Comparison of ENCODE assay signal across 32 mouse cellular contexts in the genomic region with DNA sequence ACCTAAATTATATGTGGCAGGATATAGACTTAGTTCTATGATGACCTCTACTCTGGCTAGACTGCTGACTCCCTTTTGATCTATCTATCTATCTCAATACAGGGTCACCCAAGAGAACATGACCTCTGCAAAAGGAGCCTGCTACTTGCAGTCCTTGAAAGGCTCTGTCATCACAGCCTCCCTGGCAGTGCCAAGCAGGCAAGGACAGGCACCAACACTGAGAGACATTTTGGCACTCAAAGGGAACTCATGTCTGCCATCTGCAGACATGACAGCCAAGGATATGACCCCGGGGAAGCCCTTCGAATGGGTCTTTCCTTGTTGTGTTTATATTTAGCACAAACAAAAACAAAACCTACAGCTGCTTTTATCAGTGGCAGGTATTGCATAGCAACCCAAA. TPM values are rescaled to one million over a fixed set of nuclear protein-coding genes. Genes with fewer than 3 reads are reported as not detected.
DNase-seq lines count a peak whose midpoint lies in the region; ATAC-seq lines count a peak whose summit lies in the region.
"Had no signal": no experiment of that assay in that cellular context is flagged by ENCODE, and none has a peak within 500 bp of the region (broad histone marks: within the 10 kb centered on the region; RNA-seq: fewer than 3 reads in every experiment).

No protein-coding gene starts in this region.

- no peak overlapping the region for H3K9ac ChIP-seq in heart, embryonic 11.5 days (ENCODE audit: low read depth, low read length)
- H3K9ac ChIP-seq: embryonic facial prominence, embryonic 15.5 days; forebrain, embryonic 12.5 days; forebrain, postnatal 0 days; hindbrain, embryonic 14.5 days; limb, embryonic 15.5 days; liver, embryonic 15.5 days; lung, embryonic 14.5 days; midbrain, embryonic 12.5 days; neural tube, embryonic 12.5 days had no signal

- no peaks in the 10 kb centered on the region for H3K9me3 ChIP-seq in heart, embryonic 11.5 days (replicated peaks; ENCODE audit: control insufficient read depth, low read length)
- H3K9me3 ChIP-seq: embryonic facial prominence, embryonic 10.5 days; embryonic facial prominence, embryonic 15.5 days; forebrain, embryonic 12.5 days; limb, embryonic 10.5 days; limb, embryonic 15.5 days; liver, embryonic 15.5 days; midbrain, embryonic 12.5 days; neural tube, embryonic 12.5 days had no signal

- H3K4me1 ChIP-seq in heart, embryonic 11.5 days (ENCODE audit: control insufficient read depth, insufficient read depth, low read length): peaks cover 25% of the 10 kb centered on the region
- H3K4me1 ChIP-seq: forebrain, embryonic 12.5 days; limb, embryonic 15.5 days; liver, embryonic 15.5 days; midbrain, embryonic 12.5 days; neural tube, embryonic 12.5 days had no signal

- H3K27me3 ChIP-seq in heart, embryonic 11.5 days (ENCODE audit: control insufficient read depth, insufficient read depth, low read length): no peaks in the 10 kb centered on the region
- H3K27me3 ChIP-seq: embryonic facial prominence, embryonic 15.5 days; forebrain, embryonic 12.5 days; limb, embryonic 15.5 days; liver, embryonic 15.5 days; midbrain, embryonic 12.5 days; neural tube, embryonic 12.5 days had no signal

- no peaks in the 10 kb centered on the region for H3K36me3 ChIP-seq in heart, embryonic 11.5 days (ENCODE audit: control insufficient read depth, insufficient read depth, low read length)
- H3K36me3 ChIP-seq: embryonic facial prominence, embryonic 10.5 days; embryonic facial prominence, embryonic 15.5 days; forebrain, embryonic 12.5 days; limb, embryonic 10.5 days; limb, embryonic 15.5 days; liver, embryonic 15.5 days; midbrain, embryonic 12.5 days; neural tube, embryonic 12.5 days had no signal

- 68% methylated on average over 2 of the region's 2 CpGs for WGBS in heart, embryonic 11.5 days (ENCODE audit: insufficient replicate concordance)

- ATAC-seq in heart, embryonic 11.5 days (replicated peaks; ENCODE audit: insufficient number of reproducible peaks, low FRiP score, low TSS enrichment): no peak
- ATAC-seq: CD4-positive, CD25-positive, alpha-beta regulatory T cell, adult 4 months; forebrain, postnatal 0 days; intestine, postnatal 0 days had no signal

- peak; percentile 27 to 39 for DNase-seq in cerebellum, postnatal 14 days
- no peak for DNase-seq in cerebellum, adult 9-10 months
- DNase-seq in heart, adult 9 months (ENCODE audit: low spot score in 2 of 2): peak; percentile 69 to 70
- peak; percentile 23 for DNase-seq in adrenal gland, postnatal 25 days
- DNase-seq in heart, postnatal 4 days: peak; percentile 27
- DNase-seq in right cerebral cortex, postnatal 10 days (ENCODE audit: low spot score in 2 of 2): no peak
- DNase-seq: cerebellum, adult 11 months; cerebellum, adult 9-11 months; forebrain, postnatal 0 days; kidney, postnatal 14 days; layer of hippocampus, adult 9-11 months; lung, embryonic 14.5 days; right cerebral cortex, adult 18-20 months; right cerebral cortex, postnatal 4 days; thymus, adult 18-20 months; thymus, postnatal 36 days had no signal

- no peak overlapping the region for H3K4me3 ChIP-seq in heart, embryonic 11.5 days (ENCODE audit: low read depth, low read length)
- H3K4me3 ChIP-seq: embryonic facial prominence, embryonic 10.5 days; embryonic facial prominence, embryonic 15.5 days; forebrain, embryonic 12.5 days; limb, embryonic 10.5 days; limb, embryonic 15.5 days; liver, embryonic 15.5 days; megakaryocyte, embryonic 14.5 days; midbrain, embryonic 12.5 days; myocyte; neural tube, embryonic 12.5 days had no signal

- H3K4me2 ChIP-seq in heart, embryonic 11.5 days: no peak overlapping the region
- H3K4me2 ChIP-seq: embryonic facial prominence, embryonic 15.5 days; forebrain, embryonic 12.5 days; hindbrain, embryonic 14.5 days; limb, embryonic 15.5 days; liver, embryonic 15.5 days; lung, embryonic 14.5 days; midbrain, embryonic 12.5 days; neural tube, embryonic 12.5 days had no signal

- H3K27ac ChIP-seq in heart, embryonic 11.5 days (ENCODE audit: low read depth, low read length): no peak overlapping the region
- H3K27ac ChIP-seq: embryonic facial prominence, embryonic 10.5 days; embryonic facial prominence, embryonic 15.5 days; forebrain, embryonic 12.5 days; hindbrain, embryonic 14.5 days; limb, embryonic 10.5 days; limb, embryonic 15.5 days; liver, embryonic 15.5 days; midbrain, embryonic 12.5 days; neural tube, embryonic 12.5 days; stomach, postnatal 0 days had no signal

RNA-seq across cellular contexts. Expression of a gene that starts 49.2 kb away (rescaled TPM):
- polyA plus RNA-seq in heart, embryonic 11.5 days (2014; fragmentation: Nextera tagmentation; extraction: Ambion mirVana): 450 and 606 TPM in 2 replicates
- not detected in 2 replicates for total RNA-seq in adrenal gland, postnatal 25 days (2021)
- 1,000 to 10,000 TPM; 1,138 to 1,271 TPM for total RNA-seq in heart, postnatal 4 days (2021)
- total RNA-seq: midbrain, postnatal 0 days had no signal
- polyA plus RNA-seq: CD4-positive, CD25-positive, alpha-beta regulatory T cell, adult 4 months; forebrain, embryonic 12.5 days had no signal

Comparison
In these comparisons a context has a peak if more than half of its experiments do, and no peak if none do; other contexts are left out.
1. DNase-seq: peak in cerebellum, postnatal 14 days (2 of 2), heart, adult 9 months (2 of 2), adrenal gland, postnatal 25 days (single experiment) and heart, postnatal 4 days (single experiment); none in cerebellum, adult 9-10 months (single experiment) and right cerebral cortex, postnatal 10 days (0 of 2).
2. RNA of a gene that starts 49.2 kb away (total RNA-seq): 1,138 to 1,271 TPM in heart, postnatal 4 days; not detected in adrenal gland, postnatal 25 days; every median in the first group is over 1,000 times any median in the second.